Mouse (Mus musculus) CH12.LX (cell line): ENCODE results near the gene Lrrc75b. TPM values are rescaled to one million over a fixed set of nuclear protein-coding genes. Genes with fewer than 3 reads are reported as not detected.

Experiments used
- DNase-seq: peaks from one replicate; pipeline ENCODE4 v3.0.0-alpha.2; 2013; ENCODE audit errors: extremely low read depth
- H3K27ac ChIP-seq: 2 replicates; pipeline ENCODE4 v1.5.1; 2012; ENCODE audit warnings: low read depth, mild to moderate bottlenecking, control low read depth, moderate library complexity; ENCODE audit not compliant: insufficient read depth
- H3K27me3 ChIP-seq: replicated peaks from 2 replicates; pipeline ENCODE3; 2012; ENCODE audit warnings: inconsistent platforms
- H3K36me3 ChIP-seq, 2 experiments: replicated peaks in 1 of 2; 2 replicates each; pipeline versions ENCODE3 to v1.6.1; 2012; ENCODE audit warnings: inconsistent platforms in 1 of 2, low read length in 1 of 2, mild to moderate bottlenecking in 1 of 2, mixed read lengths in 1 of 2, moderate library complexity in 1 of 2; ENCODE audit not compliant: control insufficient read depth in 1 of 2, insufficient read depth in 1 of 2
- H3K4me1 ChIP-seq, 2 experiments: 2 replicates each; pipeline ENCODE4 v1.6.1; 2012; ENCODE audit warnings: inconsistent platforms in 1 of 2, moderate library complexity in 1 of 2; ENCODE audit not compliant: insufficient read depth in 2 of 2, control insufficient read depth in 1 of 2
- H3K4me2 ChIP-seq: 2 replicates; pipeline ENCODE4 v1.6.1; 2012; ENCODE audit warnings: low read depth, mild to moderate bottlenecking, control low read depth; ENCODE audit not compliant: poor library complexity, insufficient read depth, severe bottlenecking
- H3K4me3 ChIP-seq, 3 experiments: fragments of 150-350 bp in 1 of 3; sonication (generic) in 1 of 3; replicated peaks in 1 of 3; 2 replicates each; pipeline versions ENCODE3 to v1.5.1; 2011 to 2012; ENCODE audit warnings: low read depth in 2 of 3, low read length in 2 of 3, mild to moderate bottlenecking in 2 of 3, moderate library complexity in 2 of 3, control low read depth in 1 of 3, improper control_type of control experiment in 1 of 3, inconsistent platforms in 1 of 3, mixed read lengths in 1 of 3; ENCODE audit not compliant: poor library complexity in 1 of 3
- H3K79me2 ChIP-seq: replicated peaks from 2 replicates; pipeline ENCODE4 v1.6.1; 2012; ENCODE audit warnings: mild to moderate bottlenecking, moderate library complexity; ENCODE audit not compliant: control insufficient read depth, poor library complexity, insufficient read depth, severe bottlenecking; ENCODE audit errors: extremely low read depth
- H3K9ac ChIP-seq: 2 replicates; pipeline ENCODE4 v1.6.1; 2012; ENCODE audit warnings: low read depth, mild to moderate bottlenecking, control low read depth, moderate library complexity; ENCODE audit not compliant: insufficient read depth
- H3K9me3 ChIP-seq: replicated peaks from 2 replicates; pipeline ENCODE3; 2012; ENCODE audit warnings: low read length, inconsistent platforms, mixed read lengths
- CHD2 ChIP-seq: IDR thresholded peaks from 2 replicates; pipeline ENCODE4 v1.6.1; 2011; ENCODE audit warnings: low read length, improper control_type of control experiment
- CTCF ChIP-seq, 2 experiments: IDR thresholded peaks in 1 of 2; conservative IDR thresholded peaks in 1 of 2; 2 replicates each; pipeline ENCODE4 v1.5.1; 2011 to 2012; ENCODE audit warnings: low read depth in 2 of 2, low read length in 2 of 2, improper control_type of control experiment in 1 of 2, inconsistent platforms in 1 of 2, mild to moderate bottlenecking in 1 of 2, moderate library complexity in 1 of 2
- ELF1 ChIP-seq: IDR thresholded peaks from 2 replicates; pipeline ENCODE4 v1.6.1; 2014; ENCODE audit warnings: low read depth, mild to moderate bottlenecking, inconsistent platforms, low read length, improper control_type of control experiment
- ETS1 ChIP-seq: conservative IDR thresholded peaks from 2 replicates; pipeline ENCODE4 v1.6.1; 2012; ENCODE audit warnings: low read depth, mild to moderate bottlenecking, inconsistent platforms, low read length, improper control_type of control experiment, moderate library complexity
- GABPA ChIP-seq: IDR thresholded peaks from 2 replicates; pipeline ENCODE4 v1.6.1; 2012; ENCODE audit warnings: low read depth, low read length, improper control_type of control experiment, inconsistent platforms; ENCODE audit not compliant: insufficient replicate concordance
- HCFC1 ChIP-seq: IDR thresholded peaks from 2 replicates; pipeline ENCODE4 v1.6.1; 2012; ENCODE audit warnings: low read depth, mild to moderate bottlenecking, inconsistent platforms, low read length, improper control_type of control experiment
- IRF4 ChIP-seq: IDR thresholded peaks from 2 replicates; pipeline ENCODE4 v1.6.1; 2014; ENCODE audit warnings: low read depth, mild to moderate bottlenecking, inconsistent platforms, low read length, improper control_type of control experiment
- JUND ChIP-seq: conservative IDR thresholded peaks from 2 replicates; pipeline ENCODE4 v1.6.1; 2011; ENCODE audit warnings: low read depth, low read length, improper control_type of control experiment
- MEF2A ChIP-seq: IDR thresholded peaks from 2 replicates; pipeline ENCODE4 v1.6.1; 2014; ENCODE audit warnings: low read depth, mild to moderate bottlenecking, inconsistent platforms, low read length, improper control_type of control experiment, borderline replicate concordance
- NRF1 ChIP-seq: IDR thresholded peaks from 2 replicates; pipeline ENCODE4 v1.6.1; 2014; ENCODE audit warnings: low read depth, mild to moderate bottlenecking, inconsistent platforms, low read length, improper control_type of control experiment, moderate library complexity
- RAD21 ChIP-seq: IDR thresholded peaks from 2 replicates; pipeline ENCODE4 v1.6.1; 2011; ENCODE audit warnings: low read depth, mild to moderate bottlenecking, low read length, improper control_type of control experiment, moderate library complexity
- TBP ChIP-seq: conservative IDR thresholded peaks from 2 replicates; pipeline ENCODE4 v1.6.1; 2011; ENCODE audit warnings: low read depth, low read length, improper control_type of control experiment
- UBTF ChIP-seq: IDR thresholded peaks from 2 replicates; pipeline ENCODE4 v1.6.1; 2012; ENCODE audit warnings: low read depth, mild to moderate bottlenecking, inconsistent platforms, low read length, improper control_type of control experiment, moderate library complexity
- USF1 ChIP-seq: IDR thresholded peaks from 2 replicates; pipeline ENCODE4 v1.6.1; 2014; ENCODE audit warnings: low read depth, mild to moderate bottlenecking, inconsistent platforms, low read length, improper control_type of control experiment
- ZC3H11A ChIP-seq: IDR thresholded peaks from 2 replicates; pipeline ENCODE4 v1.6.1; 2012; ENCODE audit warnings: low read depth, mild to moderate bottlenecking, inconsistent platforms, low read length, improper control_type of control experiment
- ZKSCAN1 ChIP-seq: IDR thresholded peaks from 2 replicates; pipeline ENCODE4 v1.6.1; 2012; ENCODE audit warnings: low read depth, inconsistent platforms, low read length, improper control_type of control experiment, borderline replicate concordance
- dilution Hi-C: fragments of 300-500 bp; cut with MboI; formaldehyde crosslinking; loops from 2 replicates; pipeline ENCODE4 v1.14.3; 2020; ENCODE audit warnings: low sequenced_read_pairs; ENCODE audit not compliant: extremely low pct_unique_long_range_greater_than_20kb, extremely low pct_ligation_motif_present
- in situ Hi-C: fragments of 300-500 bp; cut with MboI; formaldehyde crosslinking; loops from 3 replicates; pipeline ENCODE4 v1.14.3; 2019; ENCODE audit warnings: low sequenced_read_pairs, low pct_ligation_motif_present, low pct_unique_long_range_greater_than_20kb, mixed read lengths
- polyA plus RNA-seq: library from polyadenylated mRNA; unstranded; fragments of >175 nt; gene quantifications from 2 replicates; pipeline ENCODE4 v1.2.1, GENCODE M21; 2012; ENCODE audit warnings: low read depth; ENCODE audit not compliant: insufficient read length
- total RNA-seq, 2 experiments: library from RNA; depleted of rRNA; stranded (reverse); fragments of 300-350 nt in 1 of 2; fragments of >200 nt in 1 of 2; gene quantifications; 2 replicates each; pipeline ENCODE4 v1.2.3; 2012 to 2014

Lrrc75b gene
- total and polyA plus RNA-seq, 3 experiments: not detected

GRCm38 (mm10) chr10:75571937-75572336 lies 11.8 kb upstream of the Lrrc75b start:
- Histone ChIP-seq H3K9me3 (no peaks in the 10 kb centered on the region), H3K9ac (no peak overlapping the region), H3K4me1 (peaks cover 14 to 32% of the 10 kb centered on the region in 2 experiments), H3K4me3 (no peak overlapping the region), H3K27ac (no peak overlapping the region), H3K4me2 (no peak overlapping the region), H3K79me2 (no peaks in the 10 kb centered on the region)
- in situ Hi-C loops: no loop called here
- TF ChIP-seq NRF1 (no peak), GABPA (no peak)
- TF ChIP-seq, all 38 proteins: peak for 0
- DNase-seq: no peak
- H3K27me3 ChIP-seq: no peaks in the 10 kb centered on the region
- dilution Hi-C loops: no loop called here
- no peaks in the 10 kb centered on the region for H3K36me3 ChIP-seq

GRCm38 (mm10) chr10:75570981-75571657 lies 11.0 kb upstream of the Lrrc75b start:
- H3K27me3 ChIP-seq: no peaks in the 10 kb centered on the region
- no peaks in the 10 kb centered on the region for H3K9me3 ChIP-seq
- H3K4me1 ChIP-seq: peaks cover 14 to 32% of the 10 kb centered on the region in 2 experiments
- no peak overlapping the region for H3K4me3 ChIP-seq
- H3K4me2 ChIP-seq: no peak overlapping the region
- no peaks in the 10 kb centered on the region for H3K79me2 ChIP-seq
- TF ChIP-seq TBP (no peak), RAD21 (no peak; the same call in none of the 2 replicates), MEF2A (peak; percentile 61; the same call in 1 of the 2 replicates), ZKSCAN1 (no peak), ELF1 (no peak), CHD2 (no peak), CTCF (conservative IDR thresholded peaks at IDR 0.05 in 1 of 2, IDR thresholded peaks at IDR 0.05 in 1 of 2; ENCODE audit: low read depth in 2 of 2, low read length in 2 of 2) (peak in 1 of 2 experiments; percentile 25; a peak in 1 of 4 replicates), ETS1 (peak; percentile 24; the same call in 1 of the 2 replicates), UBTF (no peak), USF1 (peak; percentile 8; the same call in 1 of the 2 replicates), ZC3H11A (no peak), IRF4 (no peak), JUND (no peak), HCFC1 (no peak)
- H3K9ac ChIP-seq: no peak overlapping the region
- H3K27ac ChIP-seq: no peak overlapping the region
- in situ Hi-C loops: no loop called here
- no peaks in the 10 kb centered on the region for H3K36me3 ChIP-seq
- peak; percentile 70 for DNase-seq
- dilution Hi-C loops: no loop called here
